Mouse (Mus musculus) retina, postnatal 1 day (tissue): ENCODE results near the gene Gm3476.
"Not testable (repeated sequence)": the region's sequence is repeated elsewhere in the genome, so short reads cannot be mapped to it uniquely, and the experiment has no call there.

Experiments used
- DNase-seq: peaks from one replicate; pipeline ENCODE4 v3.0.0-alpha.2; 2012

Gene Gm3476

GRCm38 (mm10) chr14:6125707-6126106 lies at the start of gene Gm3476:
Gene Gm3476, minus strand, starts transcription at chr14:6125807.
- DNase-seq, result not testable (repeated sequence)

DNA sequence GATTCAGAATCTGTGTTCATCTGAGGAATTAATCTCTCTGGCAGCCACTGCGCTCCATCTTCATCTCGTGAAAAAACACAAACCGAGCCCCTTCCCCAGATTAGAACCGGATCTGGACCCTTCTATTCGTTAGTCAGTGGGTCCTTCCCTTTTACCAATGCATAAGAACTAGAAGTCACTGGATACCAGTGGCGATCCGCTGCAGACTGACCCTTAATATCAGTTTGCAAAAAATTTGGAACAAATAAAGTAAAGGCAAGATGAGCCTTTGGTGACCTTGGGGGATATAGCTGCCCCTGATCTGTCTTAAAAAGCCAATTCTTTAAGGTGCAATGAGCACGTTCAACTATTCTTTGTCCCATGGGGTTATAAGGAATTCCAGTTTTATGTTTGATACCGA lies 37.9 kb upstream of the Gm3476 start:
- DNase-seq, result not testable (repeated sequence)

GRCm38 (mm10) chr14:6161085-6161484 lies 35.5 kb upstream of the Gm3476 start:
- not testable (repeated sequence) for DNase-seq

GRCm38 (mm10) chr14:6108272-6108925 lies 17.2 kb downstream of the Gm3476 start, which contains the start of gene Gm3468:
Gene Gm3468, minus strand, starts transcription at chr14:6108665.
- peak; percentile 84 for DNase-seq

GRCm38 (mm10) chr14:6107500-6107899 lies 18.1 kb downstream of the Gm3476 start:
- DNase-seq, result peak; percentile 12

- DNase-seq, result not testable (repeated sequence)
These were observed 31.8 kb downstream of the Gm3476 start, which contains the start of gene Gm8206 for GRCm38 (mm10) chr14:6093842-6094241. Gene Gm8206, minus strand, starts transcription at chr14:6093942.

- not testable (repeated sequence) for DNase-seq
These were observed 67.4 kb downstream of the Gm3476 start, which contains the start of gene Gm6337 for GRCm38 (mm10) chr14:6058167-6058566. Gene Gm6337, minus strand, starts transcription at chr14:6058267.
